Mouse (Mus musculus): ENCODE measurements around the gene Pex14. TPM values are rescaled to one million over a fixed set of nuclear protein-coding genes. Genes with fewer than 3 reads are reported as not detected.

The Pex14 gene
- total RNA-seq, 2 experiments from 2014 or later: 8.6 to 13.7 TPM

GRCm38 (mm10) chr4:149058298-149058697 lies 41.4 kb downstream of the Pex14 start:
- ATAC-seq (replicated peaks; ENCODE audit: poor library complexity): no peak

DNA sequence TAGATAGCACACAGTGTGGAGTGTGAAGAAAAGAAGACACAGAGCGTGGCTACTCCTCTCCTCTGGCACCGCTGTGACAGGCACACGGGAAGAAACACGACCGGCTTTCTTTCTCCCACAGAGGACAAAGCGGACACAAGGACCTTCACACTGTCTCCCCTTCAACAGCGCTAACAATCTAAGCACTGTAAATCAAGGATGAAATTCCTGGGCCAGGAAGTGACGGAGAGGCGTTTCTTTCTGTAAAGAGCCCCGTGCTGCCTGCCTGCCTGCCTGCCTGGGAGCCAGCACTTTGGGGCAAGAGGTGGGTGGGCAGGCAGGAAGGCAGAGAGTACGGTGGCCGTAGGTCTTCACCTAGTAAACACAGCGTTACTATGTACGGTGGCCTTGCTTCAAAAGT lies 42.2 kb downstream of the Pex14 start:
- no peak for ATAC-seq (replicated peaks; ENCODE audit: poor library complexity)

- ATAC-seq (replicated peaks; ENCODE audit: poor library complexity): no peak
Measured at GRCm38 (mm10) chr4:149056957-149057356, 42.7 kb downstream of the Pex14 start.

DNA sequence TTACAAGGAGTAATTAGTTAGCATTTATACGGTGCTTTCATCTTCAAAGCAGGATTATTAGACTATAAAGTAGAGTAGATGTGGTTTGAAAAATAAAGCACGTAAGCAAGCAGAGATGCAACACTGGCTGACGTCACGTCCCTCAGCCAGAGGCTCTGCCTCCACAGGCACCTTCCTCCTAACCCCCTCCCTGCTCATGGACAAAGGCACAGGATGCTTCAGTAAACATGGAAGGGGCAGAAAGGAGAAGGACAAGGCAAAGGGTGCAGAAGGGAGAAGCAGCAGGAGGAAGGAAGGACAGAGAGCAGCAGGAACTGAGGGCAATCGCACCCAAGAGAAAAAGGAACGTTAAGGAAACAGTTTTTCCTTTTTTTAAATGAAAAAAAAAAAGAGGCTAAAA lies 43.8 kb downstream of the Pex14 start:
- 0 out of 2 replicates have a peak, but pooled peaks have one; percentile 26 for ATAC-seq (replicated peaks; ENCODE audit: poor library complexity)

GRCm38 (mm10) chr4:149049351-149050159 lies 50.1 kb downstream of the Pex14 start:
- ATAC-seq (replicated peaks; ENCODE audit: poor library complexity): peak; percentile 25; the same call in 1 of the 2 replicates

DNA sequence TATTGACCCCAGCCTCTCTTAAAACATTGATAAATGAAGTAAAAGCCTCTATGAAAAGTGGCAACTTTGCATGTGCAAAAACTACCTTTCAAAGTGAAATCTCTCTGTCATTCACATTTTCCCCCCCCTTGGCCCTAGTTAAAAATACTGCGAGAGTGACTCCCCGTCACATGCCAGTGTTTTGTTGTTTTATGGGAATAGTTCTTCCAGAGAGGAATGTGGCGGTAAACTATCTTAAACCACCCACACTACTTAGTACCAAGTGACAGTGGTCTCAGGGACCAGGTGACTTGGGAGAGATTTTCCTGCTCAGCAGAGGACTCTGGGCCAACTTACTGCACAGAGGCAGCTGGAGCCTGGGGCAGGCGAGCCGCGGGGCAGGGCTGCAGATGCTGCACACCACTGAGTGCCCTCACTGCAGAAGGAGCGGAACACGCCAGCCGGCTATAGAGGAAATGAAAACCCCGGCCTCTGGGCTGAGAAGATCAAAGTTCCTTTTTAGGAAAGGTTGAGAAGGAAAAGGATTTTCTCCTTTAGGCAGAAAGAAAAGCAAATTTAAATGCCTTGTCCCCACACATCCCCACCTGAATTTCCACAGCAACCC lies 50.9 kb downstream of the Pex14 start:
- peak; percentile 74 for ATAC-seq (replicated peaks; ENCODE audit: poor library complexity)

- ATAC-seq (replicated peaks; ENCODE audit: poor library complexity): peak; percentile 79
Measured at GRCm38 (mm10) chr4:149047360-149047759, 52.3 kb downstream of the Pex14 start.

DNA sequence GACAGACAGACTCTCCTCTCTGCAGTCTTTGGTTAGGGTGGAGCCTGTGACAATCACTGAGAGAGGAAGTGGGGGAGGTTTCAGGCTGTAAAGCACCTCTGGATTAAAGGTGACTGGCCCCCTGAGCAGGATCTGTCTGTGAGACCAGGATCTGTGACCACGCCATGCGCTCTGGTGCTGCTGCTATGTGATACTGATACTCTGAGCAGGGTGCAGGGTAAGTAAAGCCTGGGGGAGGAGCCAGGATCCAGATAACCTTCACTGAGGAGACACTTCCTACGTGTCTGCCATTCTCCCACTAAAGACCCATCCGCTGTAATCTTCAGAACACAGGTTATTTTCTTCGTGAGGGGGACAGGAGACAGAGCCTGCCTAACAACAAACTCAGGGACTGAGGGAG lies 53.8 kb downstream of the Pex14 start:
- peak; percentile 53 for ATAC-seq (replicated peaks; ENCODE audit: poor library complexity)

DNA sequence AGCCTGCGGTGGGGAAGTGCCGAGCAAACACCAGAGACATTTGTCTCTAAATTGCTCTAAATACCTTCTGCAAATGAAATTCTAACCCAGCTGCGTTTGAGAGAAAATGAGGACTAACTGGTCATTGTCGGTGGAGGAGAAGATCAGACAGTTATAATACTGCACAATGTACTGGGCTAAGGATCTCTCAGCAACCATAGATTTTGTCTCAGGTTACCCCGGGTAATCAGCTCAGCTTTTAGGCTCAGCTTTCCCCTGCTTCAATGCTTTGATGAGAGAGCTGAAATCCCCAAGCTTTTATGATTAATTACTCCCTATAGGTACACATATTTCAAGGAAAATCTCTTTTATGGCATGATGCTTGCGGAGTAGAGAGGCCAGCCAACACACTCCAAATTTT lies 59.4 kb downstream of the Pex14 start:
- no peak for ATAC-seq (replicated peaks; ENCODE audit: poor library complexity)

DNA sequence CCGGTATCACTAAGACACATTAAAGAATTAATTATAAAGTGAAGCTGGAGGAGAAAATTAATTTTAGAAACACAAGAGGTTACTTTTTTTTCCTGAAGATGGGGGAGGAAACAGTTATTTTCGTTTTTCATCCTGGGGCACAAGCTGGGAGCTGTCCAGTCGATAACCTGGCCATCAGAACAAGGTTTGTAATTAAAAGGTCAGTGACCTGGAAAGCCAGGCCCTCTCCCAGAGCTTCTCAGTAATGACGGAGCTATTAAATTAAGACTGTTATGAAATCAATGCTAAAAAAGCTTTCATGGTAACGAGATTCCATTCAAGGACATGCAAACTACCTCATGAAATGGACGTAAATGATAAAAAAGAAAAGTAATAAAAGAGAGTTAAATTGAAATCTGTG lies 62.0 kb downstream of the Pex14 start:
- ATAC-seq (replicated peaks; ENCODE audit: poor library complexity): no peak

DNA sequence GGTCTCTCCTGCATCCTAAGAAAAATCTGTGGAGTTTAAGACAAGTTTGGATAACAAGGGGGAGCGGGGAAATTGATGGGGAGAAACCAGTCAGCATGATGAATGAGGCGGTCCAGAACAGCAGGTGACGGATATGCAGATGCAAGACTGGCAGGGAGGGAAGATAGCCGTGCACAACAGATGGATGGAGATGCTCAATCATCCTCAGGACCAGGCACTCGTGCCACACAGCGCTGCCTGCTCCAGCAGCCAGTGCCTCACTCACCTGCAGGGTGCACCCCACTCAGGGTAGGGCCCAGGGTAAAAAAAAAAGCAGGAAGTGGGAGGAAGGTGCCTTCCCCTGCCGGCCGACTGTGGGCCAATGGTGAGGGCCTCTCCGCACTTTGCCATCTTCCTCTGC lies 63.1 kb downstream of the Pex14 start:
- ATAC-seq (replicated peaks; ENCODE audit: poor library complexity): no peak

- ATAC-seq (replicated peaks; ENCODE audit: poor library complexity): peak; percentile 72
Measured at GRCm38 (mm10) chr4:149031507-149031906, 68.2 kb downstream of the Pex14 start.

DNA sequence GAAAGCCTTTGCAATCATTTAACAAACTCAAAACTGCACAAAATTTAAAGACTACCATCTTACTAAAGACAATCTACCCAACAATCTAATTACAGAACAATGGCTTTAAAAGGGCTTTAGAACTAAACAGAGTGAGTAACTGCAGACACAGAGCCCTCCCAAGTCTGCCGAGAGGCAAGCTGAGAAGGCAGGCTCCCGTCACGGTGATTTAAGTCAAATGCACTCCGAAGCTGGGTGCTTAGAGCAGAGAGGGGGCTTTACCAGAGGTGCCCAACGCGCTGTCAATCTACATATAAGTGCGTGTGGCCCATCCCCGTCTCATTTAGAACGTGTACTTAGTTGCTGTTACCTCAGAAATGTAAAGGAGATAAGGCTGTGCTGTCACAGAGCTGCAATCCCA lies 72.1 kb downstream of the Pex14 start:
- no peak for ATAC-seq (replicated peaks; ENCODE audit: poor library complexity)

GRCm38 (mm10) chr4:149025242-149025641 lies 74.4 kb downstream of the Pex14 start:
- no peak for ATAC-seq (replicated peaks; ENCODE audit: poor library complexity)

DNA sequence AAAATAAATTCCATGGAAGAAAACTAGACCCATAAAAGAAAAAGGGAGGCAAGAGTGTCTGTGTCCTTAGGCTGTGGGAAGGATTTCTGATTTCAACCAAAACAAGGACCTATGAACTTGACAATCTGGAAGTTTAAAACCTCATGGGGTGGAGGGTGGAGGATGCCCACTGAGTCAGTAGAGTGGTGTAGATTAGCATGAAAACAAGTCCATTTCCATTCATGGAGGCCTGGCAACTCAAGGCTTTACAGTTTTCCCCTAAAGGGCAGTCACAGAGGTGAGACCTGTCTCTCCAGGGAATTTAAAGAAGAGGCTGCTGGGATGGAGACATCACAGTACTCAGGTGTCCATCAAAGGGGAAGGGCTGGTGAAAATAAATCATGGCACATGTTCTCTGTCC lies 78.7 kb downstream of the Pex14 start:
- ATAC-seq (replicated peaks; ENCODE audit: poor library complexity): no peak

DNA sequence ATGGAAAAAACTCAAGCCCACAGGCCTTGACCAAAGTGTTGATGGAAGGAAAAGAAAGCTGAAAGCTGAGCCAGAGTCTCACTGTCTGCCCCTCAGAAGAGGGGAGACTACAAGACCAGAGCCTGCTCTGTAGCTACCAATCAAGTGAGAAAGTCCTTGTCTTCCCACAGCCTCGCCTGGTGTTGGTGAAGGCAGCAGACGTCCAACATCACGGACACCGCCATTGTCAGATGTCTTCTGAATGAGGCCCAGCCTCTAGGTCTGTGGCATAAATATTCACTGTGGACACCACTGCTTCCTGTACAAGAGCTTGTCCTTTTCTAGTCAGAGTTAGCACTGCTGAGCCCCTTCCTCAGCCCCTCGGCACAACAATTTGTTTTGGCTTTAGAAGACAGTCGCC lies 80.2 kb downstream of the Pex14 start:
- no peak for ATAC-seq (replicated peaks; ENCODE audit: poor library complexity)

- ATAC-seq (replicated peaks; ENCODE audit: poor library complexity): no peak
Measured at GRCm38 (mm10) chr4:149006756-149007155, 92.9 kb downstream of the Pex14 start.

DNA sequence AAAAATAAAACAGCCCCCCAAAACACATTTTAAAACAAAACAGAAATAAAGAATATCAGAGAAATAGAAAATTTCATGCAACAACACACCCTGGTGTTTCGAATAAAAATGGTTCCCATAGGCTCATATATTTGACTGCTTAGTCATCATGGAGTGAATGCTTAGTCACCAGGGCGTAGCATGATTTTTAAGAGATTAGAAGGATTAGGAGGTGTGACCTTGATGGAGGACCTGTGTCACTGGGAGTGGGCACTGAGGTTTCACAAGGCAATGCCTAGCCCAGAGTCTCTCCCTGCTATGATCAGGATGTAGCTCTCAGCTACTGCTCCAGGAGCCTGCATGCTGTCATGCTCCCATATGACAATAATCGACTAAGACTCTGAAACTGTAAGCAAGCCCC lies 93.6 kb downstream of the Pex14 start:
- ATAC-seq (replicated peaks; ENCODE audit: poor library complexity): no peak

DNA sequence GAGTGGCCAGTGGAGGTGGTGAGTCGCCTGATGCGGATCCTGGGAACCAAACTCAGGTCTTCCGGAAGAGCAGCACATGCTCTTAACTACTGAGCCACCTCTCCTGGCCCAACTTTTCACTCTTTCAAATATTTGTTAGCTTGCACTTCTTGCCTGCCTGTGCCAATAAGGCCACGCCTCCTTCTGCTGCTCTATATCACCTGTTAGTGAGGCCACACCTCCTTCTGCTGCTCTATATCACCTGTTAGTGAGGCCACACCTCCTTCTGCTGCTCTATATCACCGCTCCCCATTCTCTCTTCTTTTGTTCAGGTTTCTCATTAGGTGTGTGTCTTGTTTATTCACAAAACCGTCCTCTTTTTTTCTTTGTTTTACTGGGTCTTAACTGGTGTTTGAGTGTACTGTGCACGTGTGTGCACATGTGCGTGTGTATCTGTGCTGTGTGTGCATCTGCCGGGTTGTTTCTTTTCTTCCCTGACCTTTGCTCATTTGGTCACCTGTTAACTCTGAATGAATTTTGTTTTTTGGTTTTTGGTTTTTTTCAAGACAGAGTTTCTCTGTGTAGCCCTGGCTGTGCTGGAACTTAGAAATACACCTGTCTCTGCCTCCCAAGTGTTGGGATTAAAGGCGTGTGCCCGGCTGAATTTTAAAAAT lies 97.1 kb downstream of the Pex14 start:
- no peak for ATAC-seq (replicated peaks; ENCODE audit: poor library complexity)

GRCm38 (mm10) chr4:149001515-149001914 lies 98.2 kb downstream of the Pex14 start:
- peak; percentile 72 for ATAC-seq (replicated peaks; ENCODE audit: poor library complexity)

DNA sequence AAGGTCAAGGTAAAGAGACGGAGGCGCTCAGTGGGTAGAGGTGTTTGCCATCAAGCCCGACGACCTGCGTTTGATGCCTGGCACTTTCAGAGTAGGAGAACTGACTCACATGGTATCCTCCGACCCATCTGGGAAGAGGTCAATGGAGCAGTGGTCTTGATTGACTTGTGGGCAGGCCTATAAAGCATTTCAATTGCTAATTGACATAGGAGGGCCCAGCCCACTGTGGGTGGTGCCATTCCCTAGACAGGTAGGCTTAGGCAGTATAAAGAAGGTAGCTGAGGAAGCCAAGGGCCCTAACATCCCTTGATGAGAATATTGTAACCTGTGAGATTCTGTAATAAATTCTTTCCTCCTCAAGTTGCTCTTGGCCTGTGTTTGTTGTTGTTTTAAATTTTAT lies 98.9 kb downstream of the Pex14 start:
- no peak for ATAC-seq (replicated peaks; ENCODE audit: poor library complexity)

GRCm38 (mm10) chr4:148993948-148994347 lies 105.7 kb downstream of the Pex14 start:
- no peak for ATAC-seq (replicated peaks; ENCODE audit: poor library complexity)

Measured in megakaryocyte progenitor cell, adult 5-6 weeks (primary cell).